Mouse (Mus musculus): Measurements from ENCODE around the gene Wdr72. TPM values are rescaled to one million over a fixed set of nuclear protein-coding genes. Genes with fewer than 3 reads are reported as not detected.

The Wdr72 gene
- polyA plus RNA-seq, 1 experiment from 2014 or later = 0.67 TPM

DNA sequence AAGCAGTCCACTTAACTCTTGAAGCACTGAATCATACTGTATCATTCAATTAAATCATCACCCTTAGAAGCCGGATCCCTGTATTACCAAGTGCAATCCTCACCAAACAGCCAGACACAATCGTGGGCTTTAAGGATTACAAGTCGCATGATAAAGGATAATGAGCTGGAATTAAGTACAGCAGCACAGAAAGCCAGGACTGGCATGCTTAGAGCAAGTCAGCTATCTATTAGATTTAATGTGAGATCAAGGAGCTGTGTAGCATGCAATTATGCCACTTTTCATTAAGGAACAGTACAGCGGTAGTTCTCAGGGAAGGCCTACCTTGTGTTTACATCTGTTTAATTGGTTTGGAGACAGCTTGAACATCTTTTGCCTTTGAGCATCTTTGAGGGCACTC lies 148.2 kb downstream of the Wdr72 start:
- no peaks in the 10 kb centered on the region for H3K4me1 ChIP-seq (ENCODE audit: control insufficient read depth, insufficient read depth, low read length)
- no peaks in the 10 kb centered on the region for H3K27me3 ChIP-seq (ENCODE audit: control insufficient read depth, insufficient read depth, low read length)
- WGBS (ENCODE audit: insufficient replicate concordance) = 74% methylated on average over 4 of the region's 4 CpGs
- no peak overlapping the region for H3K9ac ChIP-seq (ENCODE audit: low read depth, low read length)
- H3K36me3 ChIP-seq (ENCODE audit: control insufficient read depth, insufficient read depth, low read length) = no peaks in the 10 kb centered on the region
- no peak for ATAC-seq (replicated peaks; ENCODE audit: insufficient number of reproducible peaks, low FRiP score, low TSS enrichment)
- H3K4me2 ChIP-seq = no peak overlapping the region
- H3K27ac ChIP-seq (ENCODE audit: low read depth, low read length) = no peak overlapping the region
- H3K9me3 ChIP-seq (replicated peaks; ENCODE audit: control insufficient read depth, low read length) = no peaks in the 10 kb centered on the region
- H3K4me3 ChIP-seq (ENCODE audit: low read depth, low read length) = no peak overlapping the region

DNA sequence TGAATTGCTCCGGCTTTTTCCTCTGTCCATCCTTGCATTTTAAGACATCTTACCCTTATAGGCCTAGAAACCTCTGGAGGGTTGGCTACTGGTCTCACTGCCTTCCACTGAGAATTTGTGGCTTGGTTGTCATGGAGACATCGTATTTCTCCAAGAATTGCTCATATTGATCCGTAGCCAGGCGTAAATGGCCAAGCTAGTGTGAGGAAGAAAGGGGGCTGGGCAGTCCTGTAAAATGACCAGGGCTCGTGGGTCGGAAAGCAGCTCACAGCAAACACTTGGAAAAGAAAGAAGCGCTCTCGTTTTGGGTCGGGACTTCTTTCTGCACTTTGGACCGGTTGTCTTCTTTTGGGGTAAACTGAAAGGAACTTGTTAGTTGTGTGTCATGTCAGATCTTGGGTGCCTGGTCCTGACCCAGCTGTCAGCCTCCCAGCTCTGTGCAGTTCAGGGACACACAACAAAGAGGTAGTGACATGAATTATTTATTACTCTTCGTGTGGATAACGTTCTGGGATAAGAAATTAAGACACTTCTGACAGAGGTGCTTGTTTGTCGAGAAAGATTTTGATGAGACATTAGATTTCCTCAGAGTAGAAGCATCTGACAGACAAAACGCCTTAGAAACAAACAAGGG lies 167.7 kb downstream of the Wdr72 start:
- WGBS (ENCODE audit: insufficient replicate concordance) = 78% methylated on average over 14 of the region's 14 CpGs
- Histone ChIP-seq H3K4me3 (ENCODE audit: low read depth, low read length) (no peak overlapping the region), H3K9me3 (replicated peaks; ENCODE audit: control insufficient read depth, low read length) (no peaks in the 10 kb centered on the region), H3K4me1 (ENCODE audit: control insufficient read depth, insufficient read depth, low read length) (no peaks in the 10 kb centered on the region), H3K4me2 (no peak overlapping the region), H3K27me3 (ENCODE audit: control insufficient read depth, insufficient read depth, low read length) (no peaks in the 10 kb centered on the region), H3K9ac (ENCODE audit: low read depth, low read length) (no peak overlapping the region), H3K36me3 (ENCODE audit: control insufficient read depth, insufficient read depth, low read length) (no peaks in the 10 kb centered on the region), H3K27ac (ENCODE audit: low read depth, low read length) (no peak overlapping the region)
- no peak for ATAC-seq (replicated peaks; ENCODE audit: insufficient number of reproducible peaks, low FRiP score, low TSS enrichment)

DNA sequence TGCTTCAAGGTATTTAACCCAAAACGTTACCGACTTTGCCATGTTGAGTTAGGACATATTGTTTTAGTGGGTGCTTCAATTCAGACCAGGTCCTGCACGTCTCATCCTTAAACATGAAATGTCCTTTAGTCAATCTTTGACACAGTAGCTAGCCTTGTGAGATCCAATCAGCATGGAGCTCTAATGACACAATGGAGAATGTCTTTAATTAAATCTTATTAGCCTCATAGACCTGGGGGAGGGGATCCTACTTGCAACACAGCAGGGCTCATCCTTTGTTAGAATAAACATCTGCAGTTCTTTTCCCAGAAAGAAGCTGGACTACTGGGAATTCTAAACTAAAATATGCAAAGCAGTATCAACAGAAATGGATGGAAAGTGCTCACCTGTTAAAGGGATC lies 171.9 kb downstream of the Wdr72 start:
- H3K4me1 ChIP-seq (ENCODE audit: control insufficient read depth, insufficient read depth, low read length) = no peaks in the 10 kb centered on the region

DNA sequence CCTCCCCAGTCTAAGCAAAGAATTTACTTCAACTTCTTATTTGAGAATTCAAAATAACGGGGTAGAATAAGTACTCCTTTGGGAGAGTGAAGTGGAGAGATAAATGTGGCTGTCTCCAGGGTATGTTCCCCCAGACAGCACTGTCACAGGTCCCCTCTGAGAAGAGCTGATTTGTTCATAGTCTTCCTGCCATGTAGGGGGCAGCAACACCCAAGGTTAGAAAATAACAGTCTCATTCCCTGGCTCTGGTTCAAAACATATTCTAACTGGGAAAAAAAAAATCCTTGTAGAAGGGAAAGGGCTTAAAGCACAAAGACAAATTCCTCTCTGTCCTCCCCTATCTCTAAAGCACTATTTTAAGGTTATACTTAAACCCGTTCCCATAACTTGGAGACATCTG lies 176.1 kb downstream of the Wdr72 start:
- WGBS (ENCODE audit: insufficient replicate concordance) = 40% methylated on average over 2 of the region's 2 CpGs
- Histone ChIP-seq H3K4me1 (ENCODE audit: control insufficient read depth, insufficient read depth, low read length) (no peaks in the 10 kb centered on the region), H3K36me3 (ENCODE audit: control insufficient read depth, insufficient read depth, low read length) (no peaks in the 10 kb centered on the region), H3K4me3 (ENCODE audit: low read depth, low read length) (no peak overlapping the region), H3K27me3 (ENCODE audit: control insufficient read depth, insufficient read depth, low read length) (no peaks in the 10 kb centered on the region), H3K27ac (ENCODE audit: low read depth, low read length) (no peak overlapping the region), H3K9ac (ENCODE audit: low read depth, low read length) (no peak overlapping the region), H3K4me2 (no peak overlapping the region), H3K9me3 (replicated peaks; ENCODE audit: control insufficient read depth, low read length) (no peaks in the 10 kb centered on the region)
- ATAC-seq (replicated peaks; ENCODE audit: insufficient number of reproducible peaks, low FRiP score, low TSS enrichment) = no peak

More for the DNA sequence above, 171.9 kb downstream of the Wdr72 start:
- H3K4me3 ChIP-seq (ENCODE audit: low read depth, low read length) = no peak overlapping the region
- ATAC-seq (replicated peaks; ENCODE audit: insufficient number of reproducible peaks, low FRiP score, low TSS enrichment) = no peak
- no peak overlapping the region for H3K4me2 ChIP-seq
- no peaks in the 10 kb centered on the region for H3K27me3 ChIP-seq (ENCODE audit: control insufficient read depth, insufficient read depth, low read length)
- no peak overlapping the region for H3K27ac ChIP-seq (ENCODE audit: low read depth, low read length)
- no peaks in the 10 kb centered on the region for H3K9me3 ChIP-seq (replicated peaks; ENCODE audit: control insufficient read depth, low read length)
- no peaks in the 10 kb centered on the region for H3K36me3 ChIP-seq (ENCODE audit: control insufficient read depth, insufficient read depth, low read length)
- H3K9ac ChIP-seq (ENCODE audit: low read depth, low read length) = no peak overlapping the region
- 56% methylated on average over 3 of the region's 3 CpGs for WGBS (ENCODE audit: insufficient replicate concordance)

DNA sequence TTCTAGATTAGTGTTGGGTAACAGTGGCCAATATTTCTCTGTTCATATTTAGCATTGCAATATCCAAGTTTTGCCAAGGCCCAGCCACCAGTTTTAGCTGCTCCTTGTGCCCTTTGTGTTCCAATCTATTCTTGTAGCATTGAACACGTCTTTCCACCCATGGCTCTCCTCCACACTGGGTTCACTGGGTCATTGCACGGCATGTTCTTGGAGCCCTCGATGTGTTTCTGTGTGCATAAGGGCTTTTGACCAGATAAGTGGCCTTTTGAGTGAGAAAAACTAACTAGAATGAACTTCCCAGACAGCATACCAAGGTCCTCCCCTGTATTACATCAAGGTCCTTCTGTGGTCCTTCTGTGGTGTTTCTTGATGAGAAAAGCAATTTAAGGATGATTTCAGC lies 184.3 kb downstream of the Wdr72 start:
- no peak overlapping the region for H3K4me3 ChIP-seq (ENCODE audit: low read depth, low read length)
- H3K4me1 ChIP-seq (ENCODE audit: control insufficient read depth, insufficient read depth, low read length) = no peaks in the 10 kb centered on the region
- H3K27ac ChIP-seq (ENCODE audit: low read depth, low read length) = no peak overlapping the region
- H3K9ac ChIP-seq (ENCODE audit: low read depth, low read length) = no peak overlapping the region
- no peak for ATAC-seq (replicated peaks; ENCODE audit: insufficient number of reproducible peaks, low FRiP score, low TSS enrichment)
- no peaks in the 10 kb centered on the region for H3K9me3 ChIP-seq (replicated peaks; ENCODE audit: control insufficient read depth, low read length)
- 71% methylated on average over 3 of the region's 3 CpGs for WGBS (ENCODE audit: insufficient replicate concordance)
- no peaks in the 10 kb centered on the region for H3K36me3 ChIP-seq (ENCODE audit: control insufficient read depth, insufficient read depth, low read length)
- H3K4me2 ChIP-seq = no peak overlapping the region
- H3K27me3 ChIP-seq (ENCODE audit: control insufficient read depth, insufficient read depth, low read length) = no peaks in the 10 kb centered on the region

DNA sequence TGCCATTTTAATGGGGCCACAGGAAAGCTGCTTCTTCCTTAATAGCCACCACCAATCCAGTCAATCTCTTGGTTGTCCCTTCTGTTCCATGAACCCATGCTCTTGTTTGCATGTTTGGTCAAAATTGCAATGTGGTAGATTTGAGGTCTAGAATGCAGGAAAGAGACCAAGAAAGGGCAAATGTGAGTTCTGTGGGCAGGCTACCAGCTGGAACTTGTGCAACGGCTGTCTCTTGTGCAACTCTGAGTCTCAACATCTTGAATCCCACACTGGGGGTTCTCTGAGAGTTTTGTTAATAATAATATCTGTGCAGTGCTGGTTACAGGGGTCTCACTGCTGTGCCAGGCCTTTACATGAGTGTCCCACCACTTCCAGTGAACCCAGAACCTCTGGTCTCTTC lies 208.6 kb downstream of the Wdr72 start:
- 83% methylated on average over 1 of the region's 1 CpGs for WGBS (ENCODE audit: insufficient replicate concordance)

DNA sequence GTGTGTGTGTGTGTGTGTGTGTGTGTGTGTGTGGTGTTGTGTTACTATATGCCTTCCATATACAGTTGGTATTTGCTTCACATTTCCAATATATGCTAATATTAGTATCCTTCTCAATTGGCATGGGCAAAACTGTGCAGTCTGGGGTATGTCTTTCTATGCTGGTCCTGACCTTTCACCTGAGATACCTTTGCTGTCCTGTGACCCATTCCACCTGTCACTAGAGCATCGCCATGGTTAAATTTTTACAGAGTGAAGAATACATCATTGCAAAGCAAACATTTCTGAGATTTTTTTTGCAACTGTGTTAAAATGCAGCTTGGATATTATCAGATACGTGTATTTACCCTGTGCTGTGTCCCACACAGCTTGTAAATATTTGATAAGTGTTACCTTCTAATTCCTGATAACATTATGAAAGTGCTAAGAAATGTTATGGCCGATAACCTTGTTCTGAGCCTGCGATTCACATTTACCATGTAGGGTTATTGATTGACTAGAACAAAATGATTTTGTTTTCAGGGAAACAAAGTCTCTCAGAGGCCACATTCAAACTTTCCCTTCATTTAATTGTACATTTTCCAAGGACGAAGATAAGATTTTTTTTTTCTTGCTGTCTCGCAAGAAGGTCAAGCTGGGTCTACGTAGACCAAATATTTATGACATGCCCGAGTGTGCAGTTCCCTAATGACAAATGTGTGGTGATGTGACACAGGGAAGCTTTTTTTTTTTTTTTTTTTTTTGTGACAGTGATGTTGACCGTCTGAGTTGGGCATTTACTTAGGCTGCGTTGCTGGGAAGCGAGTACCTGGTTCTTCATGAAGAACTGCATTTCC lies 214.2 kb downstream of the Wdr72 start:
- H3K4me2 ChIP-seq = no peak overlapping the region
- H3K4me3 ChIP-seq (ENCODE audit: low read depth, low read length) = no peak overlapping the region
- WGBS (ENCODE audit: insufficient replicate concordance) = 69% methylated on average over 11 of the region's 11 CpGs
- H3K9ac ChIP-seq (ENCODE audit: low read depth, low read length) = no peak overlapping the region
- ATAC-seq (replicated peaks; ENCODE audit: insufficient number of reproducible peaks, low FRiP score, low TSS enrichment) = no peak
- no peaks in the 10 kb centered on the region for H3K4me1 ChIP-seq (ENCODE audit: control insufficient read depth, insufficient read depth, low read length)
- no peaks in the 10 kb centered on the region for H3K9me3 ChIP-seq (replicated peaks; ENCODE audit: control insufficient read depth, low read length)
- H3K27ac ChIP-seq (ENCODE audit: low read depth, low read length) = no peak overlapping the region
- H3K36me3 ChIP-seq (ENCODE audit: control insufficient read depth, insufficient read depth, low read length) = no peaks in the 10 kb centered on the region
- no peaks in the 10 kb centered on the region for H3K27me3 ChIP-seq (ENCODE audit: control insufficient read depth, insufficient read depth, low read length)

More for the DNA sequence above, 208.6 kb downstream of the Wdr72 start:
- H3K27ac ChIP-seq (ENCODE audit: low read depth, low read length) = no peak overlapping the region
- H3K4me3 ChIP-seq (ENCODE audit: low read depth, low read length) = no peak overlapping the region
- no peaks in the 10 kb centered on the region for H3K9me3 ChIP-seq (replicated peaks; ENCODE audit: control insufficient read depth, low read length)
- H3K9ac ChIP-seq (ENCODE audit: low read depth, low read length) = no peak overlapping the region
- no peak for ATAC-seq (replicated peaks; ENCODE audit: insufficient number of reproducible peaks, low FRiP score, low TSS enrichment)
- H3K4me1 ChIP-seq (ENCODE audit: control insufficient read depth, insufficient read depth, low read length) = no peaks in the 10 kb centered on the region
- H3K27me3 ChIP-seq (ENCODE audit: control insufficient read depth, insufficient read depth, low read length) = no peaks in the 10 kb centered on the region
- H3K4me2 ChIP-seq = no peak overlapping the region
- no peaks in the 10 kb centered on the region for H3K36me3 ChIP-seq (ENCODE audit: control insufficient read depth, insufficient read depth, low read length)

DNA sequence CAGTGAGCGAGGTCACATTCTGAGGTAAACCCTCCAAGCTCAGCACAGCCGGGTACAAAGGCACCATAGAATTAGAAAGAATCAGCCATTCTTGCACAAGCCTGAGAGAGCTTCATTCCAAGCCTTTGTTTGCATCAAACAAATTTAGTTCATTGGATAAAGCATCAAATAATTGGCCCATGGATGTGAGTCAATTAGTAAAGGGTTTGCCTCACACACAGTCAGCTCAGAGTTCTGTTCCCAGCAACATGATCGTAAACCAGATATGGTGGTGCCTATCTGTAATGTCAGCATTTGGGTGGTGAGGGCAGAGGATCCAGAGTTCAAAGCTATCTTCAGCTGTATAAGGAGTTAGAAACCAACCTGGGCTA lies 214.8 kb downstream of the Wdr72 start:
- Histone ChIP-seq H3K4me1 (ENCODE audit: control insufficient read depth, insufficient read depth, low read length) (no peaks in the 10 kb centered on the region), H3K9me3 (replicated peaks; ENCODE audit: control insufficient read depth, low read length) (no peaks in the 10 kb centered on the region), H3K27ac (ENCODE audit: low read depth, low read length) (no peak overlapping the region), H3K27me3 (ENCODE audit: control insufficient read depth, insufficient read depth, low read length) (no peaks in the 10 kb centered on the region), H3K9ac (ENCODE audit: low read depth, low read length) (no peak overlapping the region), H3K4me2 (no peak overlapping the region), H3K4me3 (ENCODE audit: low read depth, low read length) (no peak overlapping the region), H3K36me3 (ENCODE audit: control insufficient read depth, insufficient read depth, low read length) (no peaks in the 10 kb centered on the region)
- 72% methylated on average over 3 of the region's 3 CpGs for WGBS (ENCODE audit: insufficient replicate concordance)
- no peak for ATAC-seq (replicated peaks; ENCODE audit: insufficient number of reproducible peaks, low FRiP score, low TSS enrichment)

DNA sequence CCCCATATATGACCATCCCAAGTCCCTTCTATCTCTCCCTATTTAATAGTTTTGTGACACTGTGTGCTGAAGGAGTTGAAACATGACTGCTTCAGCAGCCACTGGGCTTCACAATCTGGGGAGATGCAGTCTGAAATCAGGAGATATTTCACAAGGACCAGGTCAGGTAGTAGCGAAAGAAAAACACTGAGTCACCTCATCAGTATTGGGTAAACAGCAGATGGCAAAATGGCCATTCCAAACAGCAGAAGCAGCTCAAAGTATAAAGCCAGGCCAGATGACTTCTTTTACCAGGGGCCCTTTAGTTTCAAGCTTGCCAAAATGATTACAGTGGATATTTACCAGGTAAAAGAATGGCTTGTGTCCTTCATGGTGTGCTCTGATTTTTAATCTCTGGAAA lies 215.8 kb downstream of the Wdr72 start:
- no peaks in the 10 kb centered on the region for H3K27me3 ChIP-seq (ENCODE audit: control insufficient read depth, insufficient read depth, low read length)
- 79% methylated on average over 1 of the region's 1 CpGs for WGBS (ENCODE audit: insufficient replicate concordance)
- H3K4me2 ChIP-seq = no peak overlapping the region
- H3K36me3 ChIP-seq (ENCODE audit: control insufficient read depth, insufficient read depth, low read length) = no peaks in the 10 kb centered on the region
- no peaks in the 10 kb centered on the region for H3K4me1 ChIP-seq (ENCODE audit: control insufficient read depth, insufficient read depth, low read length)
- H3K27ac ChIP-seq (ENCODE audit: low read depth, low read length) = no peak overlapping the region
- H3K9me3 ChIP-seq (replicated peaks; ENCODE audit: control insufficient read depth, low read length) = no peaks in the 10 kb centered on the region
- H3K4me3 ChIP-seq (ENCODE audit: low read depth, low read length) = no peak overlapping the region
- no peak overlapping the region for H3K9ac ChIP-seq (ENCODE audit: low read depth, low read length)
- no peak for ATAC-seq (replicated peaks; ENCODE audit: insufficient number of reproducible peaks, low FRiP score, low TSS enrichment)
